Mouse (Mus musculus) CD4-positive naive resting alpha-beta T cell, adult 57 days (primary cell): ENCODE data around the gene BC003965. TPM values are rescaled to one million over a fixed set of nuclear protein-coding genes. Genes with fewer than 3 reads are reported as not detected.

ENCODE experiments used
- total RNA-seq: library from RNA; stranded (reverse); gene quantifications from one replicate; pipeline ENCODE4 v1.2.4, GENCODE M21; 2023

Gene BC003965
- total RNA-seq = 15.1 TPM

DNA sequence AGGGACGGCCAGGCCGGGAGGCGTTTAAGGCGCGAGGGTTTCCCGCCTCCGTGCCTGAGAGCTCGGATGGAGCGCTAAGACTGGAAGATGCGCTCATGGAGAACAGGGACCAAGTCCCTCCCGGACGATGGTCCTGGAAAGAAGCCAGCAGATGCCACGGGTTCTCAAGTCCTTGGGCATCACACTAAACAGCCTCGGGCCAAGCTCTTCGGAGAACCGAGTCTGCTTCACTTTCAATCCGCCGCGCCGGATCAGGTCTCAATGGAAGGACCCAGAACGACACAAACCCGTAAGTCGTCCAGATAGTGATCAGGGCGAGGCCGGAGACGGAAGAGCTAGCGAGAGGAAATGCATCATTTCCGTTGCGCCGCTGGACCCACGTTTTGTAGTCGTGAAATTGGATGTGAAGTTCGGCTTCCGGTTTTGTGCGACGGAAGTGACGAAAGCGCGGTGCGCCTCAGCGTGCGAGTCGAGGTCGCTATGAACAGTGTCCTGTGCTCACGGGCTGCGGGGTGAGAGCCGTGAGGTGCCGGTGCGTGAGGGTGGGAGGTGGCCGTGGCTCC lies at the start of gene BC003965:
Gene BC003965 (plus strand): TSS at position 426 of the 563 bp plus-strand sequence.

DNA sequence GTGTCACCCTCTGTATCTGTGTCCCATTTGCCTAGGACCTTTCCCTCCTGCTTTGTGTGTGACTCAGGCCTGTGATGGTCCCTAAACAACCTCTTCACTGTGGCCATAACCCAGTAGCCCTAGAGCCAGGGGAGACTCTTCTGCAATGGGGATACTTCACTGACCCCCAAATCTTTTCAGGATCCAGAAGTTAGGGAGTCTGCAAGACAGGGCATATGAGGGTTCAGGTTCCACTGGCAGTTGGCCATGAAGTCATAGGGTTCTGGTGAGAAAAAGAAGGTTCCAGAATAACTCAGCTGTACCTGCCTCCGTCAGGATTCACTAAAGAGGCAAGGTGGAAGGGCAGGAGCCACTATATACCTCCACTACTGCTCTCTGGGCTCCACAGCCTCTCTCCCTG lies 22.2 kb upstream of the BC003965 start, which contains the start of gene Ccdc154:
Gene Ccdc154 (plus strand): TSS at position 301 of the 400 bp plus-strand sequence.

DNA sequence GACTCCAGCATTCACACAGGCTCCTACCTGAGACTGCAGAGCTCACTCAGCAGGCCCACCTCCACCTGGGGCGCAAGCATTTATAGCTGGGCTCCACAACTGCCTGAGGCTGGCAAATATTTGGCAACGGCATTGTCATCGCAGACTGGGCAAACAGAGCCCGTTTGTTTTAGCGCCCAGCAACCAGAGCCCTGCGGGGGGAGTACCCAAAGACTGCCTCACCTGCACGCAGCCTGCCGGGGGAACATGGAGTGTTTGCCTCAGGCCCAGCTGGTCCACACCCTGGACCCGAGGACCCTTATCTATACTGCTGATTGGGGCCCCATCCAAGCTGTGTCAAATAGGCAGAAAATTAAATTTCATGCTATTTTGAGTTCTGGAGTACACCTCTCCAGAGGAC lies 8.9 kb upstream of the BC003965 start, which contains the start of gene Gm38655:
Gene Gm38655 (minus strand): TSS at position 61 of the 400 bp plus-strand sequence.

DNA sequence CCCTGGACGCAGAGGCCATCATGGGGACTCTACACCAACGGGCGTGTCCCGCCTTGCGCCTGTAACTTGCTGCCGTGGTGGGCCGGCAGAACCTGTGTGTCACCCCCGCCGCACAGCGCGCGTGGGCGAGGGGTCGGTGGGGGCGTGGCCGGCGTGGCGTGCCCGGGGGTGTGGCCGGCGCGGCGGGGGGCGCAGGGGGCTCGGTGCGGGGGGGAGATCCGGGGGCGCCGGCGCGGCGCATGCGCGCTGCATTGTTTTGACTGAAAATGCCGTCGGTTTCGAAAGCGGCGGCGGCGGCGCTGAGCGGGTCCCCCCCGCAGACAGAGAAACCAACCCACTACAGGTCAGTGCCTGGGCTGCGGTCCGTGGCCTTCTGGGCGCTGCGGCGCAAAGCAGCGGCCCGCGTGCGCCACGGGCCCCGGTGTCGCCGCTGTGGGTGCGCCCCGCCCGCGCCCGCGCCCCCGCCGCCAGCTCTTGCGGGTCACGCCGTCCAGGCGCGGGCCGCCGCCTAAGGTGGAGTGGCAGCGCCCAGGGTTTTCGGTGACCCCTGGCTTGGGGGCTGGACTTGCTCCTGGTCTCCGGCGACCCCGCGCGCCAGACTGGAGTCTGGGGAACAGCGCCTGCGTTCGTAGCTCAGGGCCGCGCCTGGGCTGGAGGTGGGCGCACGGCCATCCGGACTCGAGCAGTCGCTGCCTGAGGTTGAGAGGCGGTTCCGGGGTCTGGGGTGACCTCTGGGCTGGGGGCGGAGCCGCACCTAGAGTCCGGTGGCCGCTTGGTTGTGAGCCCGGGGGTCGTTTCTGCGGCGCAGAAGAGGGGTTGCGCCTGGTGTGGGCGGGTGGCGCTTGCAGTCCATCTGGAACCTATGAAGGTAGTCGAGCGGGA lies 4.0 kb downstream of the BC003965 start, which contains the start of gene Unkl:
Gene Unkl (plus strand): TSS at position 248 of the 882 bp plus-strand sequence.

Other genes with a start within 250 kb of the BC003965 start
- 237 TPM for gene Mapk8ip3, start 247.6 kb upstream of the BC003965 start, total RNA-seq
- 21.3 TPM for gene Jpt2, start 223.9 kb upstream of the BC003965 start, total RNA-seq
- gene Cramp1l, start 168.8 kb upstream of the BC003965 start, total RNA-seq = 39.6 TPM
- gene Ift140, start 168.5 kb upstream of the BC003965 start, total RNA-seq = 28.6 TPM
- 0.33 TPM for gene Tmem204, start 101.0 kb upstream of the BC003965 start, total RNA-seq
- 32.6 TPM for gene Telo2, start 68.6 kb upstream of the BC003965 start, total RNA-seq
- not detected for gene Ptx4, start 63.8 kb upstream of the BC003965 start, total RNA-seq
- 30.3 TPM for gene Clcn7, start 51.2 kb upstream of the BC003965 start, total RNA-seq
- gene Ccdc154, start 22.1 kb upstream of the BC003965 start, total RNA-seq = 0.38 TPM
- not detected for gene Gm38655, start 9.1 kb upstream of the BC003965 start, total RNA-seq
- gene Unkl, start 3.8 kb downstream of the BC003965 start, total RNA-seq = 88.2 TPM
- gene Gnptg, start 55.6 kb downstream of the BC003965 start, total RNA-seq = 43.8 TPM
- gene Tsr3, start 55.6 kb downstream of the BC003965 start, total RNA-seq = 21.1 TPM
- gene Baiap3, start 71.8 kb downstream of the BC003965 start, total RNA-seq = 6.6 TPM
- gene Ube2i, start 90.1 kb downstream of the BC003965 start, total RNA-seq = 415 TPM
- gene Prss34, start 113.8 kb downstream of the BC003965 start, total RNA-seq = 3.5 TPM
- not detected for gene Prss28, start 124.1 kb downstream of the BC003965 start, total RNA-seq
- gene Prss29, start 134.1 kb downstream of the BC003965 start, total RNA-seq = not detected
- gene Tpsab1, start 161.0 kb downstream of the BC003965 start, total RNA-seq = not detected
- not detected for gene Tpsb2, start 181.8 kb downstream of the BC003965 start, total RNA-seq
- not detected for gene Tpsg1, start 184.7 kb downstream of the BC003965 start, total RNA-seq
- 0.74 TPM for gene Cacna1h, start 249.2 kb downstream of the BC003965 start, total RNA-seq